Mouse (Mus musculus): ENCODE measurements around the gene Aox4. TPM values are rescaled to one million over a fixed set of nuclear protein-coding genes. Genes with fewer than 3 reads are reported as not detected.

Aox4 gene
- total and polyA plus RNA-seq, 2 experiments, result not detected

DNA sequence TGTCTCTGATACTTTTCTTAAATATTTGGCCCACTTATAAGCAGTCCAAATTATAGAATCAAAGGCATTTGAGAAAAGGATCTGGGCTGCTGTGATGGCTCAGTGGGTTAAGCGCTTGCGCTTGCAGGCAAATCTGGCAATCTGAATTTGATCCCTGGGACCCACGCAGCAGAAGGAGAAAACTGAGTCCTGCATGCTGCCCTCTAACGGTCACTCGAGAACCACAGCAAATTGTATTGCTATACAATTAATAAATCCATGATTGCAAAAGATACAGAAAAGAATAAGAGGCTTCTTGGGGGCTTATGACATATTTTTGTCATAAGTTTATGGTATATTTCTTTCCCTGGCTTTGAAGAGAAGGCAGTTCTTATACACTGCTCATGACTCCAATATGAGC lies 25.2 kb downstream of the Aox4 start:
- no peak for DNase-seq (ENCODE audit: extremely low read depth, low read depth, low spot score)
- Histone ChIP-seq H3K79me2 (ENCODE audit: control insufficient read depth, insufficient read depth, low read length) (no peaks in the 10 kb centered on the region), H3K4me1 (ENCODE audit: control insufficient read depth, insufficient read depth, low read length) (no peaks in the 10 kb centered on the region), H3K27ac (replicated peaks; ENCODE audit: insufficient read depth, low read depth, low read length) (no peak overlapping the region), H3K36me3 (ENCODE audit: control insufficient read depth, insufficient read depth, low read length) (no peaks in the 10 kb centered on the region), H3K9ac (ENCODE audit: low read depth, low read length) (no peak overlapping the region), H3K27me3 (ENCODE audit: control insufficient read depth, insufficient read depth, low read length) (peaks cover 3% of the 10 kb centered on the region; the same call in 1 of the 2 replicates), H3K4me3 (ENCODE audit: insufficient read depth, low read depth, low read length) (no peak overlapping the region)
- WGBS, result 60% methylated on average over 5 of the region's 5 CpGs
- peak; percentile 4; the same call in 1 of the 2 replicates for TF ChIP-seq CTCF (IDR thresholded peaks at IDR 0.05; ENCODE audit: low read depth, low read length)
- no peak for TF ChIP-seq POLR2A (IDR thresholded peaks at IDR 0.05; ENCODE audit: extremely low read depth, insufficient read depth, low read length)

DNA sequence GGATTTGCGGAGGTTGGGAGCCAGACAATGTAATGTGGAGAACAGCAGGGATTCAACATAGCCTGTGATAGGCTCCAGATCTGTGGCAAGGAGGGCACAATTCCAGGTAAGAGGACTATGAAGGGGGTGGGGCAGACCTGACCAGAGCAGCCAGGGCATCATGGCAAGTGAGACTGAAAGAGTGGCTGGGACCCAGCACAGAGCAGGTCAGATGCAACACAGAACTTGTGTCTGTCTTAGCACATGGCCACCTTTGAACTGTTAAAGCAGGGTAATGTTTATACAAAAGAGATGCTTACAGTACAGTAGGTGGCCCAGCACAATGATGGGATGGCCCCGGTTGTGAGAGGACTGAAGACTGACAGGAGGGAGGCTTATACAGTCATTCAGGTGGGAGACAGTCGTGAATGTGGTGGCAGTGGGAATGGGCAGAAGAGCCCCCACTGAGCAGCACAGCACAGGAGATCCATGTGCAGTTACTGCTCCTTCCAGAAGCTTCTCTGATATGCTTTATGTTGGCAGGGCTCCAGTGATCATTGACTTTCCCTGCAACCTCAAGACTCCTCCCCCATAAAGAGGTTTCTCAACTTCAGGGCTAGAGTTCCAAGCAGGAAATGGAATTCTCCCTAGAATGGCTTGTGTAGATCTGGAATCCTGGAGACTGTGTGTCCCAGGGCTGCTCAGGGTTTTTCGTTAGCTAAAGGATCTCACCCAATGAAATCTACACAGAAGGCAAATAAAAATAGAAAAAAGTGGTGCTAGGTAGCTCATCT lies 27.5 kb downstream of the Aox4 start:
- TF ChIP-seq POLR2A (IDR thresholded peaks at IDR 0.05; ENCODE audit: extremely low read depth, insufficient read depth, low read length), result no peak
- no peak for TF ChIP-seq CTCF (IDR thresholded peaks at IDR 0.05; ENCODE audit: low read depth, low read length)
- H3K36me3 ChIP-seq (ENCODE audit: control insufficient read depth, insufficient read depth, low read length), result no peaks in the 10 kb centered on the region
- peaks cover 3% of the 10 kb centered on the region; the same call in 1 of the 2 replicates for H3K27me3 ChIP-seq (ENCODE audit: control insufficient read depth, insufficient read depth, low read length)
- no peaks in the 10 kb centered on the region for H3K79me2 ChIP-seq (ENCODE audit: control insufficient read depth, insufficient read depth, low read length)
- WGBS, result 71% methylated on average over 4 of the region's 4 CpGs
- peak; percentile 16 for DNase-seq (ENCODE audit: extremely low read depth, low read depth, low spot score)
- H3K4me3 ChIP-seq (ENCODE audit: insufficient read depth, low read depth, low read length), result no peak overlapping the region
- H3K9ac ChIP-seq (ENCODE audit: low read depth, low read length), result no peak overlapping the region
- 0 out of 2 replicates have a peak overlapping the region, but pooled peaks have one; percentile 21 for H3K27ac ChIP-seq (replicated peaks; ENCODE audit: insufficient read depth, low read depth, low read length)
- H3K4me1 ChIP-seq (ENCODE audit: control insufficient read depth, insufficient read depth, low read length), result no peaks in the 10 kb centered on the region

DNA sequence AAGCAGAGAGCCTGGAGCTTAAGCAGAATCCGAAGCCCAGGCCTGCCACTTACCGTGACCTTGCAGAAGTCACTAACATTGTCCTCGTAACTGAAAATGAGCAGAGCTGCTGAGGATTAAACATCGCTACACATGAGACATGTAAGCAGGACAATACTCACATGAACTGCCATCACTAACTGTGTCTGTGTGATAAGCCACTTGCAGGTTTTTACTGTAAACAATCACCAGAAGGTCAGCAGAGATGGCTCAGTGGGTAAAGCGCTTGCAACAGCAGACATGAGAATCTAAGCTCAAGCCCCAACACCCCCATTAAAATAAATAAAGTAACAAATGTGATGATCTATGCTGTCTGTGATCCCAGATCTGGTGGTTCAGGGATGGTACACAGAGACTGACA lies 28.2 kb downstream of the Aox4 start:
- H3K36me3 ChIP-seq (ENCODE audit: control insufficient read depth, insufficient read depth, low read length), result no peaks in the 10 kb centered on the region
- TF ChIP-seq CTCF (IDR thresholded peaks at IDR 0.05; ENCODE audit: low read depth, low read length) (no peak), POLR2A (IDR thresholded peaks at IDR 0.05; ENCODE audit: extremely low read depth, insufficient read depth, low read length) (no peak)
- H3K27me3 ChIP-seq (ENCODE audit: control insufficient read depth, insufficient read depth, low read length), result peaks cover 3% of the 10 kb centered on the region; the same call in 1 of the 2 replicates
- H3K9ac ChIP-seq (ENCODE audit: low read depth, low read length), result no peak overlapping the region
- DNase-seq (ENCODE audit: extremely low read depth, low read depth, low spot score), result no peak
- H3K4me3 ChIP-seq (ENCODE audit: insufficient read depth, low read depth, low read length), result no peak overlapping the region
- H3K79me2 ChIP-seq (ENCODE audit: control insufficient read depth, insufficient read depth, low read length), result no peaks in the 10 kb centered on the region
- H3K27ac ChIP-seq (replicated peaks; ENCODE audit: insufficient read depth, low read depth, low read length), result no peak overlapping the region
- no peaks in the 10 kb centered on the region for H3K4me1 ChIP-seq (ENCODE audit: control insufficient read depth, insufficient read depth, low read length)
- 82% methylated on average over 5 of the region's 5 CpGs for WGBS

DNA sequence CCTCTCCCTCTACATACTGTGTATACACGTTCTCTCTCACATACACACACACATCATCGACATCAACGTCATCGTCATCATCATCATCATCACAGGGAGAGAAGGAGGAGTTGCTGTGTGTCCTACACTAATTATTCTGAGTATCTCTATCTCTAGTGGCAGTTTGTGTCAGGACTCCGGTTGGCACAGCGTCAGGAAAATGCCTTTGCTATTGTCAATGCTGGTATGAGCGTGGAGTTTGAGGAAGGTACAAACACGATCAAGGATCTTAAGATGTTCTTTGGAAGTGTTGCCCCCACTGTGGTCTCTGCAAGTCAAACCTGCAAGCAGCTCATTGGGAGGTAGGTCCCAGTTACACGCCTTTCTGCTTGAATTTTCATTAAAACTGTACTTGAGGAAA lies 28.8 kb downstream of the Aox4 start:
- Histone ChIP-seq H3K9ac (ENCODE audit: low read depth, low read length) (no peak overlapping the region), H3K27ac (replicated peaks; ENCODE audit: insufficient read depth, low read depth, low read length) (no peak overlapping the region), H3K27me3 (ENCODE audit: control insufficient read depth, insufficient read depth, low read length) (peaks cover 3% of the 10 kb centered on the region; the same call in 1 of the 2 replicates), H3K36me3 (ENCODE audit: control insufficient read depth, insufficient read depth, low read length) (no peaks in the 10 kb centered on the region), H3K79me2 (ENCODE audit: control insufficient read depth, insufficient read depth, low read length) (no peaks in the 10 kb centered on the region), H3K4me1 (ENCODE audit: control insufficient read depth, insufficient read depth, low read length) (no peaks in the 10 kb centered on the region), H3K4me3 (ENCODE audit: insufficient read depth, low read depth, low read length) (no peak overlapping the region)
- WGBS, result 94% methylated on average over 9 of the region's 9 CpGs
- no peak for TF ChIP-seq POLR2A (IDR thresholded peaks at IDR 0.05; ENCODE audit: extremely low read depth, insufficient read depth, low read length)
- no peak for TF ChIP-seq CTCF (IDR thresholded peaks at IDR 0.05; ENCODE audit: low read depth, low read length)
- no peak for DNase-seq (ENCODE audit: extremely low read depth, low read depth, low spot score)

DNA sequence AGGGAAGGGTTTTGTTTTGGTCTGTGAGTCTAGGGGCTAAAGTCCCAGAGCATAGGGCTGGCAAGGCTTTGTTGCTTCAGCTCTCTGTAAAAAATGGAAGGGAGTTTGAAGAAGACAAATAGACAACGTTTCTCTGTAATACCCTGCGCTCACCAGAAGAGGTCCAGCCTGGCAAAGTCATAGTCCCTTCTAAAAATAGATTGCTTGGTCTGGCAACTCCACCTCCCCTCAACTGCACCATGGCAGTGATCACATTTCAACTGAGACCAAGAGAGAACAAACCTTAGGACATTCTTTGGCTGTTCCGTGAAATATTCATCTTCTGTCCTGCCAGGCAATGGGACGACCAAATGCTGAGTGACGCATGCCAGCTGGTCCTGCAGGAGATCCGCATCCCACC lies 30.1 kb downstream of the Aox4 start:
- H3K27ac ChIP-seq (replicated peaks; ENCODE audit: insufficient read depth, low read depth, low read length), result no peak overlapping the region
- no peaks in the 10 kb centered on the region for H3K79me2 ChIP-seq (ENCODE audit: control insufficient read depth, insufficient read depth, low read length)
- peaks cover 3% of the 10 kb centered on the region; the same call in 1 of the 2 replicates for H3K27me3 ChIP-seq (ENCODE audit: control insufficient read depth, insufficient read depth, low read length)
- no peak overlapping the region for H3K9ac ChIP-seq (ENCODE audit: low read depth, low read length)
- H3K36me3 ChIP-seq (ENCODE audit: control insufficient read depth, insufficient read depth, low read length), result no peaks in the 10 kb centered on the region
- H3K4me3 ChIP-seq (ENCODE audit: insufficient read depth, low read depth, low read length), result no peak overlapping the region
- DNase-seq (ENCODE audit: extremely low read depth, low read depth, low spot score), result peak; percentile 2
- WGBS, result 71% methylated on average over 6 of the region's 6 CpGs
- TF ChIP-seq POLR2A (IDR thresholded peaks at IDR 0.05; ENCODE audit: extremely low read depth, insufficient read depth, low read length) (no peak), CTCF (IDR thresholded peaks at IDR 0.05; ENCODE audit: low read depth, low read length) (no peak)
- no peaks in the 10 kb centered on the region for H3K4me1 ChIP-seq (ENCODE audit: control insufficient read depth, insufficient read depth, low read length)

DNA sequence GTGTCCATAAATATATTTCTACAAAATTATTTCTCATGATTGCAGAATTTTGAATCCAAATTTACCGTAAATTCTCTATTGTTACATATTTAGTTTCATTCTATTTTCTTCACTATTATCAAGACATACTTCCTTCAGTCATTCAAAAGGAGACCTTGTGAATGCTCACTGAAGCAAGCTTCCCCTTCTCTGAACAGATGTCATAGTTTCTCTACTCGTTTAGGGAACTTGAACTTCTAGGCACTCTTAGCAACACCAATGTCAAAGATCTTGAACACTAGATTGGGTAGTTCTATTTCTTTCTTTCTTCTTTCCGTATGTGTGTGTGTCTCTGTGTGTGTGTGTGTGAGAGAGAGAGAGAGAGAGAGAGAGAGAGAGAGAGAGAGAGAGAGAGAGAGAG lies 34.3 kb downstream of the Aox4 start:
- no peak overlapping the region for H3K4me3 ChIP-seq (ENCODE audit: insufficient read depth, low read depth, low read length)
- no peaks in the 10 kb centered on the region for H3K4me1 ChIP-seq (ENCODE audit: control insufficient read depth, insufficient read depth, low read length)
- DNase-seq (ENCODE audit: extremely low read depth, low read depth, low spot score), result no peak
- no peaks in the 10 kb centered on the region for H3K79me2 ChIP-seq (ENCODE audit: control insufficient read depth, insufficient read depth, low read length)
- H3K9ac ChIP-seq (ENCODE audit: low read depth, low read length), result no peak overlapping the region
- H3K27me3 ChIP-seq (ENCODE audit: control insufficient read depth, insufficient read depth, low read length), result no peaks in the 10 kb centered on the region
- WGBS, result 65% methylated on average over 3 of the region's 3 CpGs
- TF ChIP-seq POLR2A (IDR thresholded peaks at IDR 0.05; ENCODE audit: extremely low read depth, insufficient read depth, low read length) (no peak), CTCF (IDR thresholded peaks at IDR 0.05; ENCODE audit: low read depth, low read length) (no peak)
- H3K36me3 ChIP-seq (ENCODE audit: control insufficient read depth, insufficient read depth, low read length), result no peaks in the 10 kb centered on the region
- no peak overlapping the region for H3K27ac ChIP-seq (replicated peaks; ENCODE audit: insufficient read depth, low read depth, low read length)

All from liver, adult 2 months (tissue).